Mouse (Mus musculus) ES-E14 (cell line): ENCODE data around the gene Snapc4.

Source experiments
- CHD2 ChIP-seq: IDR thresholded peaks from 2 replicates; pipeline ENCODE4 v1.6.1; 2014; ENCODE audit warnings: mild to moderate bottlenecking, low read depth, low read length, inconsistent platforms
- ZNF384 ChIP-seq: IDR thresholded peaks from 2 replicates; pipeline ENCODE4 v1.6.1; 2012; ENCODE audit warnings: low read depth, low read length, inconsistent platforms

- TF ChIP-seq CHD2 (no peak), ZNF384 (no peak)
These were observed 62.3 kb downstream of the Snapc4 start for GRCm38 (mm10) chr2:26317991-26318672.
